Mouse (Mus musculus): Measurements from ENCODE around the gene Dclk3.

The Dclk3 gene

GRCm38 (mm10) chr9:111486645-111487477, 48.0 kb downstream of the Dclk3 start:
- no peak for DNase-seq (ENCODE audit: low read depth, low spot score)

GRCm38 (mm10) chr9:111490583-111490982, 51.7 kb downstream of the Dclk3 start:
- DNase-seq (ENCODE audit: low read depth, low spot score) = no peak

- DNase-seq (ENCODE audit: low read depth, low spot score) = no peak
Measured at GRCm38 (mm10) chr9:111491280-111491679, 52.4 kb downstream of the Dclk3 start.

GRCm38 (mm10) chr9:111493490-111493889, 54.6 kb downstream of the Dclk3 start:
- DNase-seq (ENCODE audit: low read depth, low spot score) = peak; percentile 38

GRCm38 (mm10) chr9:111495561-111495960, 56.7 kb downstream of the Dclk3 start:
- peak; percentile 80 for DNase-seq (ENCODE audit: low read depth, low spot score)

GRCm38 (mm10) chr9:111497074-111497811, 58.4 kb downstream of the Dclk3 start:
- peak; percentile 82 for DNase-seq (ENCODE audit: low read depth, low spot score)

GRCm38 (mm10) chr9:111500211-111500610, 61.3 kb downstream of the Dclk3 start:
- no peak for DNase-seq (ENCODE audit: low read depth, low spot score)

- no peak for DNase-seq (ENCODE audit: low read depth, low spot score)
Measured at GRCm38 (mm10) chr9:111506075-111506474, 67.2 kb downstream of the Dclk3 start.

- DNase-seq (ENCODE audit: low read depth, low spot score) = no peak
Measured at GRCm38 (mm10) chr9:111514586-111515473, 75.9 kb downstream of the Dclk3 start.

GRCm38 (mm10) chr9:111515536-111515935, 76.7 kb downstream of the Dclk3 start:
- DNase-seq (ENCODE audit: low read depth, low spot score) = no peak

GRCm38 (mm10) chr9:111522226-111522625, 83.3 kb downstream of the Dclk3 start:
- DNase-seq (ENCODE audit: low read depth, low spot score) = no peak

- DNase-seq (ENCODE audit: low read depth, low spot score) = no peak
Measured at GRCm38 (mm10) chr9:111523111-111523510, 84.2 kb downstream of the Dclk3 start.

- no peak for DNase-seq (ENCODE audit: low read depth, low spot score)
Measured at GRCm38 (mm10) chr9:111523871-111524270, 85.0 kb downstream of the Dclk3 start.

- no peak for DNase-seq (ENCODE audit: low read depth, low spot score)
Measured at GRCm38 (mm10) chr9:111534744-111535423, 96.0 kb downstream of the Dclk3 start.

- no peak for DNase-seq (ENCODE audit: low read depth, low spot score)
Measured at GRCm38 (mm10) chr9:111535445-111536064, 96.7 kb downstream of the Dclk3 start.

Measured in forelimb bud, embryonic 11.5 days (tissue).